Mouse (Mus musculus) spleen, adult 2 months (tissue): ENCODE results near the gene Akip1. TPM values are rescaled to one million over a fixed set of nuclear protein-coding genes. Genes with fewer than 3 reads are reported as not detected.

Experiments
- DNase-seq, 2 experiments: peaks; one replicate each; pipeline versions ENCODE4 v3.0.0 to v3.0.0-alpha.2; 2012 to 2021; ENCODE audit warnings: low spot score in 2 of 2, low read depth in 1 of 2
- H3K27ac ChIP-seq: fragments of 200-500 bp; 2 replicates; pipeline ENCODE4 v1.5.1; 2012; ENCODE audit warnings: low read length, inconsistent platforms; ENCODE audit not compliant: insufficient read depth
- H3K27me3 ChIP-seq: fragments of 200-500 bp; 2 replicates; pipeline ENCODE4 v1.6.1; 2012; ENCODE audit warnings: mild to moderate bottlenecking, moderate library complexity, low read length, inconsistent platforms; ENCODE audit not compliant: control insufficient read depth, insufficient read depth
- H3K36me3 ChIP-seq: fragments of 200-500 bp; 2 replicates; pipeline ENCODE4 v1.6.1; 2012; ENCODE audit warnings: mild to moderate bottlenecking, low read length, inconsistent platforms; ENCODE audit not compliant: control insufficient read depth, insufficient read depth
- H3K4me1 ChIP-seq: fragments of 200-500 bp; 2 replicates; pipeline ENCODE4 v1.6.1; 2011; ENCODE audit warnings: inconsistent platforms; ENCODE audit not compliant: control insufficient read depth, insufficient read depth, insufficient read length
- H3K4me3 ChIP-seq: fragments of 200-500 bp; 2 replicates; pipeline ENCODE4 v1.5.1; 2011; ENCODE audit warnings: mild to moderate bottlenecking, inconsistent platforms; ENCODE audit not compliant: insufficient read depth, insufficient read length; ENCODE audit errors: extremely low read depth
- CTCF ChIP-seq: fragments of 200-500 bp; IDR thresholded peaks from 2 replicates; pipeline ENCODE4 v1.5.1; 2011; ENCODE audit warnings: mild to moderate bottlenecking, inconsistent platforms; ENCODE audit not compliant: insufficient read depth, insufficient read length, insufficient replicate concordance; ENCODE audit errors: extremely low read depth
- POLR2A ChIP-seq: fragments of 200-500 bp; IDR thresholded peaks from 2 replicates; pipeline ENCODE4 v1.6.1; 2011; ENCODE audit warnings: low read depth, low read length, inconsistent platforms
- WGBS: fragments of 180-500 bp; shearing (Covaris S2); methylation state at CpG from one replicate; pipeline ENCODE4 v1.1.7; 2018; 5-methylcytosine and 5-hydroxymethylcytosine counted together
- polyA plus RNA-seq: library from polyadenylated mRNA; depleted of rRNA; stranded (reverse); fragments of >200 nt; gene quantifications from 2 replicates; pipeline ENCODE4 v1.2.3, GENCODE M21; 2012

Gene Akip1
- polyA plus RNA-seq, 1 experiment: 6.9 TPM

- Histone ChIP-seq H3K4me3 (no peak overlapping the region), H3K36me3 (no peaks in the 10 kb centered on the region), H3K27me3 (no peaks in the 10 kb centered on the region), H3K4me1 (no peaks in the 10 kb centered on the region), H3K27ac (peak overlapping the region; percentile 41; the same call in 1 of the 2 replicates)
- WGBS: 81% methylated on average over 5 of the region's 5 CpGs
- DNase-seq: no peak
- TF ChIP-seq POLR2A (no peak), CTCF (no peak)
Observed at GRCm38 (mm10) chr7:109690961-109691360, 12.5 kb upstream of the Akip1 start.

- H3K4me3 ChIP-seq: no peak overlapping the region
- H3K27ac ChIP-seq: no peak overlapping the region
- 84% methylated on average over 13 of the region's 13 CpGs for WGBS
- no peaks in the 10 kb centered on the region for H3K36me3 ChIP-seq
- TF ChIP-seq CTCF (no peak), POLR2A (no peak)
- H3K4me1 ChIP-seq: no peaks in the 10 kb centered on the region
- no peak for DNase-seq
- H3K27me3 ChIP-seq: no peaks in the 10 kb centered on the region
Observed at GRCm38 (mm10) chr7:109694576-109695338, 8.7 kb upstream of the Akip1 start.

GRCm38 (mm10) chr7:109695339-109695726 lies 8.2 kb upstream of the Akip1 start:
- no peaks in the 10 kb centered on the region for H3K4me1 ChIP-seq
- DNase-seq: no peak
- H3K27ac ChIP-seq: no peak overlapping the region
- WGBS: 93% methylated on average over 10 of the region's 10 CpGs
- no peak for TF ChIP-seq POLR2A
- TF ChIP-seq CTCF: no peak
- H3K4me3 ChIP-seq: no peak overlapping the region
- H3K36me3 ChIP-seq: no peaks in the 10 kb centered on the region
- H3K27me3 ChIP-seq: no peaks in the 10 kb centered on the region

GRCm38 (mm10) chr7:109700213-109700612 lies 3.3 kb upstream of the Akip1 start:
- TF ChIP-seq CTCF (no peak), POLR2A (no peak)
- Histone ChIP-seq H3K27me3 (no peaks in the 10 kb centered on the region), H3K4me3 (no peak overlapping the region), H3K4me1 (peaks cover 5% of the 10 kb centered on the region; the same call in 1 of the 2 replicates), H3K36me3 (no peaks in the 10 kb centered on the region), H3K27ac (no peak overlapping the region)
- no peak for DNase-seq

GRCm38 (mm10) chr7:109702721-109703120 lies 769 bp upstream of the Akip1 start:
- no peak overlapping the region for H3K27ac ChIP-seq
- WGBS: 79% methylated on average over 4 of the region's 4 CpGs
- TF ChIP-seq CTCF: no peak
- no peak for DNase-seq
- H3K4me1 ChIP-seq: peaks cover 5% of the 10 kb centered on the region; the same call in 1 of the 2 replicates
- no peaks in the 10 kb centered on the region for H3K27me3 ChIP-seq
- no peak overlapping the region for H3K4me3 ChIP-seq
- H3K36me3 ChIP-seq: no peaks in the 10 kb centered on the region

GRCm38 (mm10) chr7:109704016-109704377 lies 507 bp downstream of the Akip1 start:
- Histone ChIP-seq H3K27me3 (no peaks in the 10 kb centered on the region), H3K4me1 (peaks cover 5% of the 10 kb centered on the region; the same call in 1 of the 2 replicates), H3K4me3 (peak overlapping the region; percentile 70), H3K36me3 (0 out of 2 replicates have a peak, but pooled peaks cover 2% of the 10 kb centered on the region), H3K27ac (peak overlapping the region; percentile 7; the same call in 1 of the 2 replicates)
- no peak for TF ChIP-seq POLR2A
- TF ChIP-seq CTCF: no peak
- WGBS: 5% methylated on average over 16 of the region's 17 CpGs
- no peak for DNase-seq

GRCm38 (mm10) chr7:109704461-109704860 lies 971 bp downstream of the Akip1 start:
- Histone ChIP-seq H3K27ac (no peak overlapping the region), H3K36me3 (0 out of 2 replicates have a peak, but pooled peaks cover 2% of the 10 kb centered on the region), H3K4me1 (peaks cover 5% of the 10 kb centered on the region; the same call in 1 of the 2 replicates), H3K4me3 (no peak overlapping the region), H3K27me3 (no peaks in the 10 kb centered on the region)
- TF ChIP-seq POLR2A (no peak), CTCF (no peak)
- no peak for DNase-seq
- WGBS: 69% methylated on average over 3 of the region's 3 CpGs
